Mouse (Mus musculus) cortical plate, adult 2 months (tissue): Measurements from ENCODE around the gene Mlh1.

Experiments
- CTCF ChIP-seq: fragments of 200-500 bp; IDR thresholded peaks from 2 replicates; pipeline ENCODE4 v1.5.1; 2011; ENCODE audit warnings: mild to moderate bottlenecking, control low read depth, low read length; ENCODE audit not compliant: insufficient read depth; ENCODE audit errors: extremely low read depth
- POLR2A ChIP-seq: fragments of 200-500 bp; IDR thresholded peaks from 2 replicates; pipeline ENCODE4 v1.6.1; 2011; ENCODE audit warnings: mild to moderate bottlenecking, low read length, control low read depth; ENCODE audit not compliant: insufficient read depth; ENCODE audit errors: extremely low read depth

- no peak for TF ChIP-seq POLR2A
- no peak for TF ChIP-seq CTCF
Observed at GRCm38 (mm10) chr9:111209158-111209699, 62.4 kb downstream of the Mlh1 start.
